Mouse (Mus musculus): ENCODE measurements around the gene Dscaml1. TPM values are rescaled to one million over a fixed set of nuclear protein-coding genes. Genes with fewer than 3 reads are reported as not detected.

The Dscaml1 gene
- polyA plus RNA-seq, 1 experiment from 2014 or later = 22.3 TPM

DNA sequence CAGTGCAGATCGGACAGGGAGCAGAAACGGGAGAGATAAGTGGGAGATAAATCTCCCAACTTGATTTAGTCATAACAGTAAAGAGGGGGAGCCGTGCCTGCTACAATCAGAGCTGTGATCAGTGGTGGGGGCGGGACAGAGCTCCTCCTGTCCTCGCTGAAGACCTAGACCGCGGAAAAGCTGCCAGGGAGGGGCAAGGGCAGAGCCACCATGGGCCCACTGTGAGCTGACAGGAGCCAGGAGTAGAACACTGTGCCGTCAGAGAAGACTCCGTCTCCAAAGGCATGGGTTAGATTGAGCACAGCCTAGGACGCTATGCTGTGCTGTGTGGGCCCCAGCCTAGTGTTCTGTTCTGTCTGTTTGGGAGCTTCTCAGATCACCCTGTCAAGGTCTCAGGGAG, 72.8 kb downstream of the Dscaml1 start:
- no peaks in the 10 kb centered on the region for H3K36me3 ChIP-seq
- 49% methylated on average over 10 of the region's 10 CpGs for WGBS
- peaks cover 29% of the 10 kb centered on the region for H3K4me1 ChIP-seq
- no peak overlapping the region for H3K27ac ChIP-seq (replicated peaks)
- no peak overlapping the region for H3K4me2 ChIP-seq (replicated peaks)
- H3K27me3 ChIP-seq = no peaks in the 10 kb centered on the region
- ATAC-seq (replicated peaks) = 0 out of 2 replicates have a peak, but pooled peaks have one; percentile 42
- H3K9me3 ChIP-seq = no peaks in the 10 kb centered on the region
- no peak overlapping the region for H3K9ac ChIP-seq (replicated peaks)
- H3K4me3 ChIP-seq = no peak overlapping the region

DNA sequence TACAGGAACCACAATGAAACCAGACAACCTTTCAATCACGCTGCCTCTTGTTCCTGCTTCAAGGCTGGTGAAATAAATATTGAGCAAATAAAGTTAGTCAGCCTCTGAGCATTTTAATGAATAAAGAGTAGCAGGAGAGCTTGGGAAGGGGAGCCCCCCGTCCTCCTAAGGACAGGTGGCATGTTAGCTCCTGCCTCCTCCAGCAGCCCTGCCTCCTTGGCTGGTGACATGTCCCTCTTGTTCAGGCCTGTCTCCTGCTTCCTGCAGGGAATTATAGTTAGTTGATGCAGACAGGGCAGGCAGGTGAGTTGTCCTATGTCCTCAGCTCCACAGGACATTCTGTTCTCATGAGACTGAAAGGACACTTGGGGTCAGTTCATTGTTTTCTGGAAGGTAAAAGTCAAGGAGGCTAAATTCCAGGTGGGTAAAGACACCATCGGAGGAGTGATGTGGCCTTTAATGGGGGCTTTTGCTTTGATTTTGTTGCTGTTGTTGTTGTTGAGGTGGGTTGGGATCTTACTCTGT, 73.7 kb downstream of the Dscaml1 start:
- H3K27ac ChIP-seq (replicated peaks) = no peak overlapping the region
- H3K4me2 ChIP-seq (replicated peaks) = no peak overlapping the region
- no peak for ATAC-seq (replicated peaks)
- H3K27me3 ChIP-seq = no peaks in the 10 kb centered on the region
- H3K9ac ChIP-seq (replicated peaks) = no peak overlapping the region
- 72% methylated on average over 3 of the region's 3 CpGs for WGBS
- H3K36me3 ChIP-seq = no peaks in the 10 kb centered on the region
- H3K4me3 ChIP-seq = no peak overlapping the region
- H3K9me3 ChIP-seq = no peaks in the 10 kb centered on the region
- peaks cover 35% of the 10 kb centered on the region for H3K4me1 ChIP-seq

DNA sequence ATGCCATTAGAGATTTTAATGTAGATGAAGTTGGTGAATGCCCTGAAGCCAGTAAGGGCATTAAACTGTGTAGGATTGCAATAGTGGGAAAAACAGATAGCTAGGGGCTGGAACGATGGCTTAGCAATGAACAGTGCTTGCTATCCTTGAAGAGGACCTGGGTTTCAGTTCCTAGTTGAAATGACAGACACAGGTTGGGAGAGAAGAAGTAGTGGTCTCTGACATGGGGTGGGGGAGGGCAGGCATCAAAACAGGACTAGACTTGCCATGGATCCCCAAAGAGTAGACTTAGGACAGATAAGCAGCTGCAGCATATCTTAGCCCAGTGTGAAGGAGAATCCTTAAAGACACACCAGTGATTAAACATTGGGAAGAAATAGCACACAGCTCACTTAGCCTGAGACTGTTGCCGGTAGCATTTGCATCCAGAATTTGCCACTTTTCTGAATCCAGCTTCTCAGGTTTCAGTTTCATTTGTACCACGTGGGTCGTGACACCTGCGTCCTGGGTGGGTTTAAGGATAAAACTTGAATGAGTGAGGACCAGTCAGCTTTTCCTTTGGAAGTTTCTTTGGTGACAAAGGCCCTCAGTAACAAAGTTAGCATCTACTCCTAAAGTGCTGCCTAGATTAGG, 75.0 kb downstream of the Dscaml1 start:
- H3K4me1 ChIP-seq = peaks cover 45% of the 10 kb centered on the region
- no peak for ATAC-seq (replicated peaks)
- H3K9me3 ChIP-seq = no peaks in the 10 kb centered on the region
- H3K4me3 ChIP-seq = no peak overlapping the region
- H3K27me3 ChIP-seq = no peaks in the 10 kb centered on the region
- WGBS = 35% methylated on average over 5 of the region's 5 CpGs
- H3K9ac ChIP-seq (replicated peaks) = no peak overlapping the region
- no peaks in the 10 kb centered on the region for H3K36me3 ChIP-seq
- no peak overlapping the region for H3K4me2 ChIP-seq (replicated peaks)
- peak overlapping the region; percentile 73 for H3K27ac ChIP-seq (replicated peaks)

DNA sequence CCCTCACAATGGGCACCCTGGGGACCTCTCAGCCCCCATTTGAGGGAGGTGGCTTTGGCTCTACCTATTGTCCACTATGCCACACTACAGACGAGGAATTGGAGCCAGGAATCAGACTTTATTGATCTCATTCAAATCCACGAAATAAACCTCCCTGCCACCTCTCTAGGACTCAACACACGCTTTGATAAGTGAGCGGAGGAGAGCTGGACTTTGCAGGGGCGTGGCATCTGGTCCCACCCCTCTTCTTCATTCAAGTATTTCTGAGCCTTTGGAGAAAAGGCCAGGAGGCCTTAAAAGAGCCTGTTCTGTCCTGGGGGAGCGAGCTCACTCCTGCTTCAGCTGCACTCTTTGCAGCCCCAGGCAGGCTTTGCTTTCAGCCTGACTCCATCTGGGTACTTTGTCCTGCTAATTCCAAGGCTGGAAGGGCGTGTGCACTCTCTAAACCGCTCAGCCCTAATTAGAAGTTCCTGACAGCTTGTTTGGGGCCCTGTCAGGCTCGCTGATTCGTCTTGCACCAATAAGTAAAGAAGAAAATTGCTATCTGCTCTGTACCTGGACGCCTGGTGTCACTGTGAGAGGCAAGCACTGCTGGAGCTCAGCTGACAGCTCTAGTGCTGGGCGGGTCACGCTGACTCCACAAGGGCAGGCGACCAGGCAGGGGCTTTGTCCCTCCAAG, 75.7 kb downstream of the Dscaml1 start:
- Histone ChIP-seq H3K4me1 (peaks cover 48% of the 10 kb centered on the region), H3K27me3 (no peaks in the 10 kb centered on the region), H3K27ac (replicated peaks) (peak overlapping the region; percentile 73), H3K9me3 (no peaks in the 10 kb centered on the region), H3K4me3 (no peak overlapping the region), H3K9ac (replicated peaks) (no peak overlapping the region), H3K36me3 (no peaks in the 10 kb centered on the region), H3K4me2 (replicated peaks) (0 out of 2 replicates have a peak overlapping the region, but pooled peaks have one; percentile 3)
- WGBS = 4% methylated on average over 14 of the region's 14 CpGs
- ATAC-seq (replicated peaks) = peak; percentile 71

DNA sequence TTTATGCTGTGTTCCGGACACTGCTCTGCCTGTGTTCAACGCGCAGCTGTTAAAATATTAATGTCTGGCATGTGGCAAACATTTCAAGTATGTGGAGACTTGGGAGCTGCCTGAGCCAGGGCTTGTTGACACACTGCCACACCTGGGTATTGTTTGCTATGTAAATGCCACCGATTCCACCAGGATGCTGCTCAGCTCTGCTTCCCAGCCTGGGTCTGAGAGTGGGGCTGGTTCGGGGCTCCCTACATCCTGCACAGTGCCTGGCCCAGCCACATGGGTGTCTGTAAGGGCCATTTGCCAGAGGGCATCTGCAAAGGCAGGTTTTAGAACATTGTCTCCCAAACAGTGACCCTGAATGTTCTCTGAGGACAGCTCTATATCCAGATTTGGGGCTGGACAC, 78.5 kb downstream of the Dscaml1 start:
- H3K27me3 ChIP-seq = no peaks in the 10 kb centered on the region
- no peaks in the 10 kb centered on the region for H3K9me3 ChIP-seq
- no peaks in the 10 kb centered on the region for H3K36me3 ChIP-seq
- no peak overlapping the region for H3K9ac ChIP-seq (replicated peaks)
- H3K4me2 ChIP-seq (replicated peaks) = no peak overlapping the region
- WGBS = 65% methylated on average over 5 of the region's 5 CpGs
- ATAC-seq (replicated peaks) = no peak
- H3K4me1 ChIP-seq = peaks cover 56% of the 10 kb centered on the region
- H3K27ac ChIP-seq (replicated peaks) = peak overlapping the region; percentile 7; the same call in 1 of the 2 replicates
- no peak overlapping the region for H3K4me3 ChIP-seq

DNA sequence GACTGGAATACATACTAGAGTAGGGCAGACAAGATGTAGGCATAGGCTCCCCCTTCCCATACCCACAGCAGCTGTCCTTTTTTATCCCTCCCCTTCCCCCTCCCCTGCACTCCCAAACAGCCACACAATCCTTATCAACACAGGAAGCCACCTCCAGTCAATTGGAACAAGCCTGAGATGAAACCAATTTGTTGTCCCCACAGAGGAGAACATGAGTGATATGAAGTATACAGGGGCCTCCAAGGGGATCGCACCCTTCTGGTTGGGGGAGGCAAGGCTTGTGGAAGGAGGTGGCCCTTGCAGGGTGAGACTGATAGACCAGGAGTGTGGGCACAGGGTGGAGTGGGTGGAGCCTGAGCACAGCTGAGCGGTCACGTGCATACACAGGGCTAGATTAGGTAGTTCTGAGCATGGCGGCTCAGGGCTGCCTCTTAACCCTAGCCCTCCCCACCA, 79.1 kb downstream of the Dscaml1 start:
- Histone ChIP-seq H3K27ac (replicated peaks) (peak overlapping the region; percentile 7; the same call in 1 of the 2 replicates), H3K4me1 (peaks cover 62% of the 10 kb centered on the region)

DNA sequence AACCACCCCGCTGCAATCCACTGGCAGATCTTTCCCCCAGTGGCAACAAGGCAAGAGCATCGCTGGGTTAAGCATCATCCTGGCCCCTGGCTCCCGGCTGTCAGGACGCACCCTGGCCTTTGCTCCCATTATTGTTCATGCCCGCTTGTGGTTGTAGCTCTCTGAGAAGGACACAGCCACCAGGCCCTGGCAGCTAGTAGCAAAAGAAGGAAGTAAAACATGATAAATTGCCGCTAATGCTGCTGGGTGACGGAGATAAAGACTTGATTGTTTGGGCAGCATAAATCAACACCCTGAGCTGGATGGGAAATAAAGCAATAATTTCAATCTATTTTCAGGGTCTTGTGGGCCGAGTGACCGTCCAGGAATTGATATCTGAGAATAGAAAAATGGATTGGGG, 81.1 kb downstream of the Dscaml1 start:
- Histone ChIP-seq H3K27ac (replicated peaks) (peak overlapping the region; percentile 32; the same call in 1 of the 2 replicates), H3K36me3 (no peaks in the 10 kb centered on the region), H3K4me3 (no peak overlapping the region), H3K9ac (replicated peaks) (no peak overlapping the region), H3K4me2 (replicated peaks) (no peak overlapping the region), H3K4me1 (peaks cover 59% of the 10 kb centered on the region), H3K27me3 (no peaks in the 10 kb centered on the region), H3K9me3 (no peaks in the 10 kb centered on the region)
- 69% methylated on average over 9 of the region's 9 CpGs for WGBS
- no peak for ATAC-seq (replicated peaks)

More for the DNA sequence above, 79.1 kb downstream of the Dscaml1 start:
- ATAC-seq (replicated peaks) = peak; percentile 62
- WGBS = 50% methylated on average over 4 of the region's 4 CpGs
- Histone ChIP-seq H3K36me3 (no peaks in the 10 kb centered on the region), H3K9me3 (no peaks in the 10 kb centered on the region), H3K27me3 (no peaks in the 10 kb centered on the region), H3K4me2 (replicated peaks) (no peak overlapping the region), H3K4me3 (no peak overlapping the region), H3K9ac (replicated peaks) (no peak overlapping the region)

DNA sequence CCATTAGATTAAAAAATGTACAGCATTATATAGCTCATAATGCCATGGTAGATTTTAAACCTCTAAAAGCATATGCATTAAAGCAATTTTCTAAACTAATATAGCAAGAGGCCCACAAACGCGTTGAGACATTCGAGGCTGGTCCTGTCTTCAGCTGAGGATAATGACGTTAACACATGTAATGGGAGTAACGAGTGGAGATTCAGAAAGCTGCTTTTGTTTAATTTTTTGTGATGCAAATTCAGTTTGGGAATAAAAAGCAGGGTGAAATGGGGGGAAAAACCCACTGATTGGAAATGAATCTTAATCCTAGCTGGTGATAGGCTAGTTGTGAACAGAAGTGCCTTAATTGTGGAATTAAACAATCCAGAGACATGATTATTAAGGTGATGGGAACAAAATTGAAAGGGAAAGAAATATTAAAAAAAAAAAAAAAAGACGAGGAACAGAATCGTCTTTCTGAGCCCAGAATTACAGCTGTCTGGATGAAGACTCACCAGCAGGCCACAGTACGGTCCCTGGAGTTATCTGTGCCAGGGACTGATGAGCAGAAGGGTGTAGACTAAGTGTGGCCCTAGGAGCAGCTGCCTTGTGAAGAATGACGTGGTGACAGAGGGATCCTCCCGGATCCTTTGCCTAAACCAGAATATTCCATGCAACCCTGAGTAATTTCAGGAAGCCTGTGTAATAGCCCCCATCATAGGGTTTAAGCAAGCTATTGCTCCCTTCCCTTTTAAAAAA, 84.5 kb downstream of the Dscaml1 start:
- Histone ChIP-seq H3K27me3 (no peaks in the 10 kb centered on the region), H3K27ac (replicated peaks) (peak overlapping the region; percentile 95), H3K9ac (replicated peaks) (no peak overlapping the region), H3K4me3 (no peak overlapping the region), H3K4me1 (peaks cover 46% of the 10 kb centered on the region), H3K4me2 (replicated peaks) (no peak overlapping the region), H3K9me3 (no peaks in the 10 kb centered on the region), H3K36me3 (no peaks in the 10 kb centered on the region)
- ATAC-seq (replicated peaks) = peak; percentile 73
- WGBS = 5% methylated on average over 10 of the region's 10 CpGs

DNA sequence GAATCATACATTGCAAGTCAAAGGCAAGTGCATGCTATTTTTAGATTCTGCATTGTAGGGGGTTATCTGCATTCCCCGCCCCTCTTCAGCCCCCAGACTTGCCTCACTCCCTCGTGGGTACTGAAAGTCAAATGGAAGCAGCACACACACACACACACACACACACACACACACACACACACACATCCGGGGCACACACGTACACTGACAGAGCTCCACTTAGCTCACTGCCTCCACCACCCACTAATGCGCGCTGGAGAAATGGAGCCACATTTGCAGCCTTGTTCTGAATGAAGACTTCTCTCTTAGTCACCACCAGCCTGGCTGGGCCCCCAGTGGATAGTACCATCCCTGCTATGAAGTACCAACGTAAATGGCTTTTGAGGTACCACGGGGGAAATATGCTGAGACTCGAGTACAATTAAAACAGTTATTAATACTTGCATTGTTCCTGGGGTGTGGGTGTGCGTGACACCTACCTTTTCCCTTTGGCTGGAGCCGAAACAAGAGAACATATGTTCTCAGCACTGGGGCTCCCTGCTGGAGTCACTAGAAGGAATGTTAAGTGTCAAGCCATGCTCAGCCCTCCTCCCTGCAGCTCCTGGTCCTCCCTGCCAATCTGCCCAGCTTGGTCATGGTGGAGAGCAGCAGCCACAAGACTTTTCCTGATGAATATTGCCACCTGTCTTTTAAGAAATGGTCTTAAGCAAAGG, 91.7 kb downstream of the Dscaml1 start:
- H3K27me3 ChIP-seq = no peaks in the 10 kb centered on the region
- peak; percentile 46; the same call in 1 of the 2 replicates for ATAC-seq (replicated peaks)
- 0 out of 2 replicates have a peak overlapping the region, but pooled peaks have one; percentile 4 for H3K27ac ChIP-seq (replicated peaks)
- H3K9me3 ChIP-seq = no peaks in the 10 kb centered on the region
- no peaks in the 10 kb centered on the region for H3K36me3 ChIP-seq
- no peak overlapping the region for H3K4me3 ChIP-seq
- 66% methylated on average over 11 of the region's 11 CpGs for WGBS
- H3K4me2 ChIP-seq (replicated peaks) = no peak overlapping the region
- no peak overlapping the region for H3K9ac ChIP-seq (replicated peaks)
- peaks cover 24% of the 10 kb centered on the region for H3K4me1 ChIP-seq

DNA sequence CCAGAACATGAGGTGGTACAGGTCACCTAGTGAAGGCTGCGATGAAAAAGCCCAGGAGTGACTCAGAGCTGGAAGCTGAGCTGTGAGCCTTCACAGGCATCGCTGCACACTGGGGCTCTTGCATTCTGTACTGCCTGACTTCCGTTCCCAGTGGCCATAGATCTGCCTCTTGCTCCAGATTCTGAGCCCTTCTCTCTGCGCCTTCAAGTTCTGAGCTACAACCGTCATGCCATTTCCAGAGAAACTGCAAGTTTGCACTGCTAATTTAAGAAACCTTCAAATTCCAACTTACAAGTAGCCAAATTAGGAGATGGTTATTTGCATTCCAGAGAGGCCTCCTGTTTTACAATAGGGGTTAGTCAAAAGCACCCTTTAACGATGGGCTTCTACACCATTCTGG, 93.4 kb downstream of the Dscaml1 start:
- no peak overlapping the region for H3K4me2 ChIP-seq (replicated peaks)
- H3K36me3 ChIP-seq = no peaks in the 10 kb centered on the region
- ATAC-seq (replicated peaks) = no peak
- H3K4me1 ChIP-seq = peaks cover 21% of the 10 kb centered on the region
- WGBS = 50% methylated on average over 6 of the region's 6 CpGs
- H3K9me3 ChIP-seq = no peaks in the 10 kb centered on the region
- no peak overlapping the region for H3K9ac ChIP-seq (replicated peaks)
- H3K4me3 ChIP-seq = no peak overlapping the region
- no peaks in the 10 kb centered on the region for H3K27me3 ChIP-seq
- no peak overlapping the region for H3K27ac ChIP-seq (replicated peaks)

DNA sequence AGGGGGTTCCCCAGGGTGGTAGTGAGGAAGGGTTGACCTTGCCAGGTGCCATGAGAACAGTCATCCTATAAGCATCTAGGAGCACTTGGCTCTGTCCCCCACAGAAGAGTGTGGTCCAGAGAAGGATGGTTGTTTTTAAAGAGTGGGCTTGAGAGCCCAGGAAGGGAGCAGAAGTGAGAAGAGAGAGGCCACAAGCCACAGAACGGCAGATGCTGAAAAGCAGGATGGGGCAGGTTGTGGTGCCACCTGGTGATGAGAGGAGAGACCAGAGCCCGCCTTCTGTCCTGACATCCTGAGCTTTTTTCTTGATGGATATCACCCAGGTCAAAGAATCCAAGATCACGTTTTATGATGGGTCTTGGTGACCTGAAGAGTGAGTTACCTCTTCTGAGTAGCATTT, 96.4 kb downstream of the Dscaml1 start:
- no peaks in the 10 kb centered on the region for H3K27me3 ChIP-seq
- no peak overlapping the region for H3K4me2 ChIP-seq (replicated peaks)
- H3K27ac ChIP-seq (replicated peaks) = no peak overlapping the region
- no peaks in the 10 kb centered on the region for H3K9me3 ChIP-seq
- ATAC-seq (replicated peaks) = no peak
- H3K4me1 ChIP-seq = peaks cover 13% of the 10 kb centered on the region
- H3K36me3 ChIP-seq = no peaks in the 10 kb centered on the region
- no peak overlapping the region for H3K4me3 ChIP-seq
- whole genome bisulfite sequencing = 84% methylated on average over 3 of the region's 3 CpGs
- no peak overlapping the region for H3K9ac ChIP-seq (replicated peaks)
